Mouse (Mus musculus): Measurements from ENCODE around the gene Ptchd3.

Ptchd3 gene

GRCm38 (mm10) chr11:121829947-121830346, at the start of gene Ptchd3:
Gene Ptchd3, plus strand, starts transcription at chr11:121830247.
- no peak for DNase-seq (ENCODE audit: low spot score)

- DNase-seq (ENCODE audit: low spot score) = no peak
Measured at GRCm38 (mm10) chr11:121781831-121782230, 48.2 kb upstream of the Ptchd3 start.

- no peak for DNase-seq (ENCODE audit: low spot score)
Measured at GRCm38 (mm10) chr11:121787456-121787855, 42.6 kb upstream of the Ptchd3 start.

- no peak for DNase-seq (ENCODE audit: low spot score)
Measured at GRCm38 (mm10) chr11:121789566-121789965, 40.5 kb upstream of the Ptchd3 start.

- DNase-seq (ENCODE audit: low spot score) = no peak
Measured at GRCm38 (mm10) chr11:121790671-121791094, 39.4 kb upstream of the Ptchd3 start.

GRCm38 (mm10) chr11:121791446-121791845, 38.6 kb upstream of the Ptchd3 start:
- no peak for DNase-seq (ENCODE audit: low spot score)

- no peak for DNase-seq (ENCODE audit: low spot score)
Measured at GRCm38 (mm10) chr11:121791991-121792390, 38.1 kb upstream of the Ptchd3 start.

GRCm38 (mm10) chr11:121793530-121793929, 36.5 kb upstream of the Ptchd3 start:
- no peak for DNase-seq (ENCODE audit: low spot score)

GRCm38 (mm10) chr11:121794186-121794585, 35.9 kb upstream of the Ptchd3 start:
- DNase-seq (ENCODE audit: low spot score) = no peak

- no peak for DNase-seq (ENCODE audit: low spot score)
Measured at GRCm38 (mm10) chr11:121794591-121795199, 35.4 kb upstream of the Ptchd3 start.

GRCm38 (mm10) chr11:121795978-121796377, 34.1 kb upstream of the Ptchd3 start:
- DNase-seq (ENCODE audit: low spot score) = no peak

- DNase-seq (ENCODE audit: low spot score) = no peak
Measured at GRCm38 (mm10) chr11:121798591-121798990, 31.5 kb upstream of the Ptchd3 start.

- no peak for DNase-seq (ENCODE audit: low spot score)
Measured at GRCm38 (mm10) chr11:121799746-121800299, 30.2 kb upstream of the Ptchd3 start.

- DNase-seq (ENCODE audit: low spot score) = no peak
Measured at GRCm38 (mm10) chr11:121802743-121803142, 27.3 kb upstream of the Ptchd3 start.

GRCm38 (mm10) chr11:121804258-121805027, 25.6 kb upstream of the Ptchd3 start:
- DNase-seq (ENCODE audit: low spot score) = peak; percentile 3

- DNase-seq (ENCODE audit: low spot score) = peak; percentile 68
Measured at GRCm38 (mm10) chr11:121808204-121808852, 21.7 kb upstream of the Ptchd3 start.

- DNase-seq (ENCODE audit: low spot score) = no peak
Measured at GRCm38 (mm10) chr11:121808866-121809265, 21.2 kb upstream of the Ptchd3 start.

- no peak for DNase-seq (ENCODE audit: low spot score)
Measured at GRCm38 (mm10) chr11:121845923-121846322, 15.9 kb downstream of the Ptchd3 start.

- peak; percentile 76 for DNase-seq (ENCODE audit: low spot score)
Measured at GRCm38 (mm10) chr11:121847790-121848299, 17.8 kb downstream of the Ptchd3 start.
